Mouse (Mus musculus): ENCODE measurements around the gene Prkn. TPM values are rescaled to one million over a fixed set of nuclear protein-coding genes. Genes with fewer than 3 reads are reported as not detected.

The Prkn gene
- polyA plus RNA-seq, 1 experiment from 2014 or later, result 2.8 TPM

DNA sequence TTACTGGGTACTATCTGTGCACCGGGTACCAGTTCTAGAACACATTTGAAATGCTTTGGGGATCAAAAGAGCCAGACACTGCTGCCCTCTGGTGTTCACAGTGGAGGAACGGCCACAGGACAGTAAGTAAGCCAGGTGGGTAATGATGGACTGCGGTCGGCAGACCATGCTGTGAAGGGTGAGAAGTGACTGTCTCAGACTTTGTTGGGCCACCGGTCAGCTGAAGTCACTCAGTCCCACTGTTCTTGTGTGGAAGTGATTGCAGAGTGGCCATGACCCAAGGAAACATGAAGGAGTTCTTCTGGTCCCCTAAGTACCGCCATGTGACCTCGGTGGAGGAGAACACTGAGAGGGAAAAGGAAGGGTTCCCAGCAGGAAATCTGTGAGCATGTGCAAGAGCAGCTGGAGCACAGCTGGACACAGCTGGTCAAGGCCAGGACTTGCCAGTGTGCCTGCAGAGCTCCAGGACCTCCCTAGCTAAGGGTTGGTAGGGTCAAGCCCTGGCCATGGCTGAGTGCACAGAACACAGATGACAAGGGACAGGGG is 1135.0 kb downstream of the Prkn start:
- H3K9me3 ChIP-seq (ENCODE audit: low read length), result no peaks in the 10 kb centered on the region
- no peak for TF ChIP-seq EP300 (IDR thresholded peaks at IDR 0.05)
- TF ChIP-seq CTCF (IDR thresholded peaks at IDR 0.05), result peak; percentile 82
- H3K4me3 ChIP-seq (ENCODE audit: low read depth, low read length), result no peak overlapping the region
- DNase-seq (ENCODE audit: low spot score) (peak; percentile 62), ATAC-seq (peak; percentile 86)
- no peak overlapping the region for H3K27ac ChIP-seq (ENCODE audit: low read length)
- no peaks in the 10 kb centered on the region for H3K36me3 ChIP-seq (ENCODE audit: insufficient read depth, low read length)
- WGBS, result 23% methylated on average over 7 of the region's 7 CpGs
- no peak overlapping the region for H3K9ac ChIP-seq (replicated peaks; ENCODE audit: low read depth)
- no peaks in the 10 kb centered on the region for H3K27me3 ChIP-seq (replicated peaks; ENCODE audit: insufficient read depth, low read length)
- no peaks in the 10 kb centered on the region for H3K4me1 ChIP-seq (ENCODE audit: insufficient read depth, low read depth, low read length)
- no peak overlapping the region for H3K4me2 ChIP-seq (replicated peaks; ENCODE audit: low read depth, low read length)

DNA sequence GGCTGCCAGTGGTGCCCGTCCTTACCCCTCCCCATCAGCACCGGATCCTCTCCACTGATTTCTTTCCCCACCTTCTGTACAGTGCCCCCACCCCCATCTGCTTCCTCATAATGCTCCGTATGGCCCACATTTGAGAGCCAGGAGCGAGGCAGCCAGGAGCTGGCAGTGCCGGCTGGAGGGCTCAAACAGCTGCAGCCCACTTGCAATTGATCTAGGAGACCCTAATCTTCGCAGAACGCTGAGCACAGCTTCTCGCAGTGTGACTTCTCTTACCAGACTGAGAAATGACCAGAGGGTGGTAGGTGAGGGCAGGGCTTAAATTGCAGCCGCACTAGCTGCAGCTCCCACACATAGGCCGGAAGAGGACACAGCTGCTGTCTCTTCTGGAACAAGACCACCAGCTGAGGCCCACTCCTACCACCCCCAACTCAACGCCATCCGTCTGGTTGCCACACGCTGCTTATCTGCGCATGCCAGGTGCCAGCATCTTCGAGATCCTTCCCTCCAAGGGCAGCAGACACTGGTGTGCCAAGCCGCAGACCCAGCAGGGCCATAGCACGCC is 1138.2 kb downstream of the Prkn start:
- H3K27ac ChIP-seq (ENCODE audit: low read length), result no peak overlapping the region
- WGBS, result 39% methylated on average over 17 of the region's 17 CpGs
- no peaks in the 10 kb centered on the region for H3K27me3 ChIP-seq (replicated peaks; ENCODE audit: insufficient read depth, low read length)
- no peaks in the 10 kb centered on the region for H3K4me1 ChIP-seq (ENCODE audit: insufficient read depth, low read depth, low read length)
- no peak for TF ChIP-seq CTCF (IDR thresholded peaks at IDR 0.05)
- TF ChIP-seq EP300 (IDR thresholded peaks at IDR 0.05), result no peak
- no peaks in the 10 kb centered on the region for H3K9me3 ChIP-seq (ENCODE audit: low read length)
- H3K4me2 ChIP-seq (replicated peaks; ENCODE audit: low read depth, low read length), result no peak overlapping the region
- no peak overlapping the region for H3K9ac ChIP-seq (replicated peaks; ENCODE audit: low read depth)
- DNase-seq (ENCODE audit: low spot score), result no peak
- no peaks in the 10 kb centered on the region for H3K36me3 ChIP-seq (ENCODE audit: insufficient read depth, low read length)
- no peak overlapping the region for H3K4me3 ChIP-seq (ENCODE audit: low read depth, low read length)
- no peak for ATAC-seq

DNA sequence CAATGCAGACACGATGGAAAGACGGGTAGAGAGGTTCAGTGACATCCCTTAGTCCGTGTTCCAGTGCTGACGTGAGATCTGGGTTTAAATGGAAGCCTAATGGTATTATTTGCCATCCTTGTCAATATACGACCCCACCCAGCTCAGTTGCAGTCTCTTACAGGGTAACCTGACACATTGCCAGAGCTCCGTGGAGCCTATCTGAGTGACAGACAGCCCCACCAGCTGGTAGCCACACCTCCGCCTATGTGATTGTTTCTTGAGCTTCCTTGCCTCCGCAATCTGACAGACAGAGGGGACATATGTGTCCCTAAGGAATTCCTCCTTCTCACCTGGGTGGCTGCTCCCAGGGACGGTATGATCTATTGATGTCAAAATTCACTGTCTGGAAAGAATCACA is 1141.5 kb downstream of the Prkn start:
- no peak for TF ChIP-seq CTCF (IDR thresholded peaks at IDR 0.05)
- TF ChIP-seq EP300 (IDR thresholded peaks at IDR 0.05), result no peak
- WGBS, result 63% methylated on average over 9 of the region's 9 CpGs
- no peak for ATAC-seq

DNA sequence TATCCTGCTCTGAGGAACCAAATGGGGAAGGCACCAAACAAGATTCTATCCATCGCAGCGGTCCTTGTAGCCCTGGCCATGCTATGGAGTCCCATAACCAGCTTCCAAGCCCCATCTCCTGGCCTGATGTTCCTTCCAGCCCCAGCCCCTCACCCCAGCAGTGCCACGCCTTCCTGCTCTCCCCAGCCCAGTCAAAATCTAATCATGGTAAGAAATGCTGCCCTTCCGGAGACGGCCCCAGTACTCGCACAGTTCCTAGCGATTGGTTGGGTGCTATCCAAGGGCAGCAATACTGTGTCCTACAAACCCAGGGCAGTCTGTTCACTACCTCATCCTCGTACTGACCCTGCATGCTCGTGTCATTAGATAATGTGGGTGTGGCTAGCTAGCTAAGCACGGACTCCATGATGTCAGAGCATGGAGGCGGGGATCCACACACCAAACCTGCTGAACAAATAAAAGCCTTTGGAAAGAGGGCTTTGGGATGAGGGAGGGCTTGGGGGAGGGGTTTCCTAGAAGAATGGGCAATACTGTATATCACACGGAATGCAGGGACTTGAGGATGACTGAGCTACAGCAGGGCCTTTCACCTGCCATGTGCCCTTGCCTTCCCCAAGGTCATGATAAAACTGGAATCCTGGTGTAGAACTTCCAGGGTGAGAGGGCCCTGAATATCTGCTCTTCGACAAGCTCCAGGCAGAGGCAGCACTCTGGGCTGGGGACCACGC is 1148.1 kb downstream of the Prkn start:
- DNase-seq (ENCODE audit: low spot score) (no peak), ATAC-seq (peak; percentile 26; the same call in 1 of the 2 replicates)
- Histone ChIP-seq H3K27ac (ENCODE audit: low read length) (no peak overlapping the region), H3K4me2 (replicated peaks; ENCODE audit: low read depth, low read length) (no peak overlapping the region), H3K4me3 (ENCODE audit: low read depth, low read length) (no peak overlapping the region), H3K9me3 (ENCODE audit: low read length) (no peaks in the 10 kb centered on the region), H3K4me1 (ENCODE audit: insufficient read depth, low read depth, low read length) (no peaks in the 10 kb centered on the region), H3K36me3 (ENCODE audit: insufficient read depth, low read length) (no peaks in the 10 kb centered on the region), H3K9ac (replicated peaks; ENCODE audit: low read depth) (no peak overlapping the region), H3K27me3 (replicated peaks; ENCODE audit: insufficient read depth, low read length) (no peaks in the 10 kb centered on the region)
- TF ChIP-seq CTCF (IDR thresholded peaks at IDR 0.05), result no peak
- no peak for TF ChIP-seq EP300 (IDR thresholded peaks at IDR 0.05)
- WGBS, result 55% methylated on average over 14 of the region's 14 CpGs

More for the DNA sequence above, 1141.5 kb downstream of the Prkn start:
- Histone ChIP-seq H3K4me3 (ENCODE audit: low read depth, low read length) (no peak overlapping the region), H3K36me3 (ENCODE audit: insufficient read depth, low read length) (no peaks in the 10 kb centered on the region), H3K9ac (replicated peaks; ENCODE audit: low read depth) (no peak overlapping the region), H3K9me3 (ENCODE audit: low read length) (no peaks in the 10 kb centered on the region), H3K4me1 (ENCODE audit: insufficient read depth, low read depth, low read length) (no peaks in the 10 kb centered on the region), H3K27me3 (replicated peaks; ENCODE audit: insufficient read depth, low read length) (no peaks in the 10 kb centered on the region), H3K4me2 (replicated peaks; ENCODE audit: low read depth, low read length) (no peak overlapping the region), H3K27ac (ENCODE audit: low read length) (no peak overlapping the region)
- DNase-seq (ENCODE audit: low spot score), result no peak

DNA sequence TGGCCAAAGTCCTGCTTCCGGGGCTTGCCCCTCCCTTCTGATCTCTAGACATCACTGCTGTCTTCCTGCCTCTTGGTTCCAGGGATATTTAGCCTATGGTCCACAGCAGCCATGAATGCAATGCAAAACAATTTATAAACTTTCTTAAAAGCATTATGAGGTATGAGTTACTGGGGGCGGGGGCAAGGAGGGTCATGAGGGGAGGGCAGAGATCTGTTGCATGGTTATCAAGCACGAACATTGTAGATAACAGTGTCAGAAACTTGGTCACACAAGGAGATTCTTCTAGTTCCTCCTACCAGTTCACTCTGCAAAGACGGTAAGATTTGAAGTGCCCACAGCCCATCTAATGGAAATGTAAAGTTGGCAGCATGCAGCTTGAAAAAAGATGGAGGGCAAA is 1149.1 kb downstream of the Prkn start:
- H3K27me3 ChIP-seq (replicated peaks; ENCODE audit: insufficient read depth, low read length), result no peaks in the 10 kb centered on the region
- no peaks in the 10 kb centered on the region for H3K4me1 ChIP-seq (ENCODE audit: insufficient read depth, low read depth, low read length)
- DNase-seq (ENCODE audit: low spot score) (no peak), ATAC-seq (no peak)
- no peak overlapping the region for H3K4me2 ChIP-seq (replicated peaks; ENCODE audit: low read depth, low read length)
- no peaks in the 10 kb centered on the region for H3K36me3 ChIP-seq (ENCODE audit: insufficient read depth, low read length)
- H3K27ac ChIP-seq (ENCODE audit: low read length), result no peak overlapping the region
- TF ChIP-seq CTCF (IDR thresholded peaks at IDR 0.05) (no peak), EP300 (IDR thresholded peaks at IDR 0.05) (no peak)
- H3K4me3 ChIP-seq (ENCODE audit: low read depth, low read length), result no peak overlapping the region
- 65% methylated on average over 4 of the region's 4 CpGs for WGBS
- H3K9ac ChIP-seq (replicated peaks; ENCODE audit: low read depth), result no peak overlapping the region
- no peaks in the 10 kb centered on the region for H3K9me3 ChIP-seq (ENCODE audit: low read length)

DNA sequence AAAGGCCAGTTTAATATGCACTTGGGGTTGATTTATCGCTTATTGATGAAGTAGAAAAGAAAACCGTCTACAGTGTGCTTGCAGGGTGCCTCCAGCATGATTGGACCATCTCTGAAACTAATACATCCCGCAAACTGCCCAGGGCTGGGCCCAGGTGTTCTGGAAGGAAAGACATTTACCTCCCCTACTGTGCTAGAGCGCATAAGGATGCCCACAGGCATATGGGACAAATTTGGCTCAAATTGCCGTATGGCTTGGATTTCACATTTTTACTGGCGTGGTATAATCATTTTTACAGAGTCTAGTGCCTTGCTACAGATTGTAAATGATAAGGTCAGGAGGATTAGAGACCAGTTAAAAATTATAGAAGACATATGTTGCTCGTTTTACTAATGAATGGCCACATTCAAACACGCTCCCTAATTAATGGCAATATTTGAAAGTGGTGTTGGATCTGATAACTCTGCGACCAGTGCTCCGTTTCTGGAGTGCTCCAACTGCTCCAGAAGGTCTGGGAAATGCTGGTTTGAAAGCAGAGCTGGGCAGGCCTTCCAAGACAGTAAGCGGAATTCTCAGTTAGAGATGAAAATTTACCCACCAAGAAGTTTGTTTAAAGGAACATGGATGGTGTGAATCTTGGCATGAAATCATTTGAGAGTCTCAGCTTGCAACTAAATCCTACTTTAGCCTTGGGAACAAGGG is 1150.4 kb downstream of the Prkn start:
- ATAC-seq, result no peak
- H3K4me2 ChIP-seq (replicated peaks; ENCODE audit: low read depth, low read length), result no peak overlapping the region
- H3K9me3 ChIP-seq (ENCODE audit: low read length), result no peaks in the 10 kb centered on the region
- no peaks in the 10 kb centered on the region for H3K36me3 ChIP-seq (ENCODE audit: insufficient read depth, low read length)
- no peak overlapping the region for H3K9ac ChIP-seq (replicated peaks; ENCODE audit: low read depth)
- no peak overlapping the region for H3K27ac ChIP-seq (ENCODE audit: low read length)
- no peak overlapping the region for H3K4me3 ChIP-seq (ENCODE audit: low read depth, low read length)
- no peaks in the 10 kb centered on the region for H3K27me3 ChIP-seq (replicated peaks; ENCODE audit: insufficient read depth, low read length)
- 82% methylated on average over 11 of the region's 11 CpGs for WGBS
- DNase-seq (ENCODE audit: low spot score), result no peak
- no peak for TF ChIP-seq EP300 (IDR thresholded peaks at IDR 0.05)
- H3K4me1 ChIP-seq (ENCODE audit: insufficient read depth, low read depth, low read length), result no peaks in the 10 kb centered on the region

All from lung, postnatal 0 days (tissue).